Mouse (Mus musculus): ENCODE measurements around the gene Rela.

DNA sequence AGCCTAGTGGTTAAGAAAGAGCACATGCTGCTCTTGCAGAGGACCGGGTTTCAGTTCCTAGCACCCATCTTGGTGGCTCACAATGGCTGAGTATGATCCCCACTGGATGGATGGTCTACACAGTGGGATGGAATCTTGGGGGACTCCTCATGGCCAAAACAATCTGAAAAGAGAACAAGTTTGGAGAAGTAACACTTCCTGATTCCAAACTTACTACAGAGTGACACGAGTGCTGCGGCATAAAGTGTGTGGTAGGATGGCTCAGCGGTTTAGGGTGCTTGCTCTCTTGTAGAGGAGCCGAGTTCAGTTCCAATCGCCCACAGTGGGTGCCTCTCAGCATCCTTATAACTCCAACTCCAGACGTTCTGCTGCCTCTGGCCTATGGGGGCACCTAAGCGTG is 12.0 kb upstream of the Rela start:
- TF ChIP-seq EP300 (optimal IDR thresholded peaks at IDR 0.05): no peak
- TF ChIP-seq CTCF (IDR thresholded peaks at IDR 0.05; ENCODE audit: low read depth): no peak

Measured in stomach, postnatal 0 days (tissue).